Mouse (Mus musculus): Measurements from ENCODE around the gene P2rx6. TPM values are rescaled to one million over a fixed set of nuclear protein-coding genes. Genes with fewer than 3 reads are reported as not detected.

Gene P2rx6
- 3.0 and 3.2 TPM in 2 replicates for polyA plus RNA-seq (2015; fragmentation: Nextera tagmentation; extraction: Ambion mirVana)

DNA sequence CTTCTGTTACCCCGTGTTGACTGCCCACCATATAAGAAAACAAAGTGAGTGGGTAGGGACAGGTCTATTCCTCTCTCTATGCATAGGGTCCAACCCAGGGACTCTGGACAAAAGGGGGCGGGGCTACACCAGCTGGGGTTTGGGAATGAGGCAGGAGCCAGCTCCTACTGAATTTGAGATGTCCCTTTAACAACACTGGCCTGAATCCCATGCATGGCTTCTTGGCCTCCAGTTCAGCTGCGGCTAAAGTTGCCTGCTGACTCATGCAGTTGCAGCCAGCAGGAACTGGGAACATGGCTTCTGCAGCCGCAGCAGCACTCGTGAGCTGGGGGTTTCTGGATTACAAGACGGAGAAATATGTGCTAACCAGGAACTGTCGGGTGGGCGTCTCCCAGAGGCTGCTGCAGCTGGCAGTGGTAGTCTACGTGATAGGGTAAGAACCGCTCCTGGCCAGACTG lies at the start of gene P2rx6:
Gene P2rx6 (plus strand): TSS at position 135 of the 458 bp plus-strand sequence.
- 2% methylated on average over 10 of the region's 10 CpGs for WGBS
- Histone ChIP-seq H3K4me3 (ENCODE audit: low read length) (peak within 1 kb of the TSS; percentile 30), H3K9me3 (ENCODE audit: control insufficient read depth, low read length) (no peaks in the 10 kb centered on the region), H3K27me3 (replicated peaks; ENCODE audit: control insufficient read depth, insufficient read depth, low read length) (peaks cover 3% of the 10 kb centered on the region; the same call in 1 of the 2 replicates), H3K27ac (ENCODE audit: low read depth, low read length) (peak within 1 kb of the TSS; percentile 72), H3K4me2 (ENCODE audit: low read length) (peak within 1 kb of the TSS; percentile 52), H3K9ac (ENCODE audit: low read depth, low read length) (peak within 1 kb of the TSS; percentile 46), H3K36me3 (ENCODE audit: control insufficient read depth, insufficient read depth, low read length) (no peaks in the 10 kb centered on the region), H3K4me1 (ENCODE audit: control insufficient read depth, insufficient read depth, low read depth, low read length) (peaks cover 14% of the 10 kb centered on the region)
- ATAC-seq = peak; percentile 70

DNA sequence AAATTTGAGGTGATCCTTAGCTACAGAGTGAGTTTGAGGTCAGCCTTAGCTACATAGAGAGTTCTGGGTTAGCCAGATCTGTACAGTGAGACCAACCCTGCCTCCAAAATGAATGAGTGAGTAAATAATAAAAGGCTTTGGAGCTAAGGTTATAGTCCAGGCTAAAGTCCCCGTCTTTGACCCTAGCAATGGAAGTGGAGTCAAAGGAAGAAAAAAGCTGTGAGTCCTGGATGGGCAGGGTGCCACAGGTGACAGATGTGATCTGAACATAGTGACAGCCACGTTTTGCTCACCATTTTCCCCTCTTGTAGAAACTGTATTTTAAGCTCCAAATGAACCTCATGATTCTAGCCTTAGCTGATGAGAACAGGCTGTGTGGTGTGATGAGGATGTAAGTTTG lies 42.8 kb upstream of the P2rx6 start:
- 90% methylated on average over 2 of the region's 2 CpGs for WGBS
- H3K4me3 ChIP-seq (ENCODE audit: low read length) = no peak overlapping the region
- H3K4me1 ChIP-seq (ENCODE audit: control insufficient read depth, insufficient read depth, low read depth, low read length) = no peaks in the 10 kb centered on the region
- H3K9me3 ChIP-seq (ENCODE audit: control insufficient read depth, low read length) = no peaks in the 10 kb centered on the region
- no peak overlapping the region for H3K4me2 ChIP-seq (ENCODE audit: low read length)
- H3K9ac ChIP-seq (ENCODE audit: low read depth, low read length) = no peak overlapping the region
- no peaks in the 10 kb centered on the region for H3K27me3 ChIP-seq (replicated peaks; ENCODE audit: control insufficient read depth, insufficient read depth, low read length)
- H3K36me3 ChIP-seq (ENCODE audit: control insufficient read depth, insufficient read depth, low read length) = peaks cover 39% of the 10 kb centered on the region
- no peak overlapping the region for H3K27ac ChIP-seq (ENCODE audit: low read depth, low read length)
- no peak for ATAC-seq

DNA sequence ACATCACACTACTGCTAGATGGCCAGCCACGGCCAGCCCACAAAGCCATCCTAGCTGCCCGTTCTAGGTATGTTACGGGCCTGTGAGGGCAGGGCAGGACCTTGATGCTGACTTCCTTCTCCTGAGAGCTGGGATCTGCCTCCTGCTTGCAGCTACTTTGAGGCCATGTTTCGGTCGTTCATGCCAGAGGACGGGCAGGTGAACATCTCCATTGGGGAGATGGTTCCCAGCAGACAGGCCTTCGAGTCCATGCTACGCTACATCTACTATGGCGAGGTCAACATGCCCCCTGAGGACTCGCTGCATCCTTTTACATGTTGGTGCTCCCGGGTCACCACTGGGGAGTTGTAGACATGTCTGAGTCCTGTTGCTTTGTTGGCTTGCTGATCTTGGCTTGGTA lies 37.5 kb upstream of the P2rx6 start:
- Histone ChIP-seq H3K4me2 (ENCODE audit: low read length) (no peak overlapping the region), H3K4me1 (ENCODE audit: control insufficient read depth, insufficient read depth, low read depth, low read length) (no peaks in the 10 kb centered on the region), H3K9me3 (ENCODE audit: control insufficient read depth, low read length) (no peaks in the 10 kb centered on the region), H3K9ac (ENCODE audit: low read depth, low read length) (no peak overlapping the region), H3K36me3 (ENCODE audit: control insufficient read depth, insufficient read depth, low read length) (peaks cover 59% of the 10 kb centered on the region), H3K27ac (ENCODE audit: low read depth, low read length) (no peak overlapping the region), H3K27me3 (replicated peaks; ENCODE audit: control insufficient read depth, insufficient read depth, low read length) (no peaks in the 10 kb centered on the region), H3K4me3 (ENCODE audit: low read length) (no peak overlapping the region)
- 92% methylated on average over 11 of the region's 11 CpGs for WGBS
- no peak for ATAC-seq

DNA sequence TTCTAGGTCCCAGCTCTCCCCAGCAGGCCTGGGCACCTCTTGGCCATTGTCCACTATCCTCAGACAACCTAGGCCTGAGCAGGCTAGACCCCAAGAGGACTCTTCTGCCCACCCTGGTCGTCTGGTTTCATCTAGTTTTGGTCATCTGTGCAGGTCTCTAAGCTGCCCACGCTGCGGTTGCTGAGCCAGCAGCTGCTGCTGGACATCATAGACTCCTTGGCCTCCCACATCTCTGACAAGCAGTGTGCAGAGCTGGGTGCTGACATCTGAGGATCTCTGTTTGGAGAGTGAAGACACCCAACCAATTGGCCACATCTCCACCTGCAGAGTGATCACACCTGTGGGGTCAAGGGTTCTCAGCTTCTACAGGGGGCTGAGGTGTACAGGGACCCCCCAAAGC lies 36.2 kb upstream of the P2rx6 start:
- Histone ChIP-seq H3K27me3 (replicated peaks; ENCODE audit: control insufficient read depth, insufficient read depth, low read length) (no peaks in the 10 kb centered on the region), H3K4me2 (ENCODE audit: low read length) (no peak overlapping the region), H3K4me3 (ENCODE audit: low read length) (no peak overlapping the region), H3K27ac (ENCODE audit: low read depth, low read length) (no peak overlapping the region), H3K9ac (ENCODE audit: low read depth, low read length) (no peak overlapping the region), H3K9me3 (ENCODE audit: control insufficient read depth, low read length) (no peaks in the 10 kb centered on the region), H3K36me3 (ENCODE audit: control insufficient read depth, insufficient read depth, low read length) (peaks cover 50% of the 10 kb centered on the region), H3K4me1 (ENCODE audit: control insufficient read depth, insufficient read depth, low read depth, low read length) (peaks cover 7% of the 10 kb centered on the region)
- ATAC-seq = no peak
- 81% methylated on average over 3 of the region's 3 CpGs for WGBS

DNA sequence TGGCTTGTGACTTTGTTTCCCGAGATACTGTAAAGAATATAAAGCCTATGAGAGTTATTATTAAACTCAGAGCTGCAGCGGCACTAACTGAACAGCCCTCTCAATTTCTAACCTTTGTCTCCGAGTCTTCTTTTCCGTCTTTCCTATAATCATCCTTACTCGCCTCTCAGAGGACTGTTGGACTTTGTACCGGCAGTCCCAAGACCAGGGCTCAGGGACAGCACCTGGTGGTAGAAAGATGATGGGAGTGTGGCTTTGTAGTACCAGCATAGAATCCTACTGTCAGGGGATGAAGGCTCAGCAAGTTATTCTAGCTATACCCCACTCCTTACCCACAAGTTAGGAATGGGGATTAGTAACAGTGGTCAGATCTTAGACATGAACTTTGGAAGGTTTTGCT lies 35.5 kb upstream of the P2rx6 start:
- peaks cover 7% of the 10 kb centered on the region for H3K4me1 ChIP-seq (ENCODE audit: control insufficient read depth, insufficient read depth, low read depth, low read length)
- H3K9ac ChIP-seq (ENCODE audit: low read depth, low read length) = no peak overlapping the region
- no peak overlapping the region for H3K27ac ChIP-seq (ENCODE audit: low read depth, low read length)
- H3K27me3 ChIP-seq (replicated peaks; ENCODE audit: control insufficient read depth, insufficient read depth, low read length) = no peaks in the 10 kb centered on the region
- H3K36me3 ChIP-seq (ENCODE audit: control insufficient read depth, insufficient read depth, low read length) = peaks cover 46% of the 10 kb centered on the region
- H3K4me3 ChIP-seq (ENCODE audit: low read length) = no peak overlapping the region
- 95% methylated on average over 6 of the region's 6 CpGs for WGBS
- ATAC-seq = no peak
- H3K9me3 ChIP-seq (ENCODE audit: control insufficient read depth, low read length) = no peaks in the 10 kb centered on the region
- no peak overlapping the region for H3K4me2 ChIP-seq (ENCODE audit: low read length)

DNA sequence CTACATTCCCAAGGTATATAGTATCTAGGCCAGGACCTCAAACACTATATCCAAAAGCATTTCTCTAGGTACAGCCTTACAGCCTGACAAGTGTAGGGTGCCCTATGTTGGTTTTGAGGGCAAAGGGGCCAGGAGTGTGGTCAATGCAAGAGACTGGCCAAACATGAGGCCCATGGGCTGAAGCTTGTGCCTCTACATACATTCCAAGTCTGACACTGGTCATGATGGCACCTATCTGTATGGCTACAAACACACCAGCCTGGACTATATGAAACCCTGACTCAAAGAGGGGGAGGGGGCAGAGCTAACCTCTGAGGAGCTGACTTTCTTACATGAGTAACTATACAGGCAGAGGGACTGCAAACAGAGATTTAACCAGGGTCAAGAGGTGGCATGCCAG lies 34.1 kb upstream of the P2rx6 start:
- peaks cover 40% of the 10 kb centered on the region for H3K36me3 ChIP-seq (ENCODE audit: control insufficient read depth, insufficient read depth, low read length)
- no peaks in the 10 kb centered on the region for H3K27me3 ChIP-seq (replicated peaks; ENCODE audit: control insufficient read depth, insufficient read depth, low read length)
- no peak overlapping the region for H3K9ac ChIP-seq (ENCODE audit: low read depth, low read length)
- no peak overlapping the region for H3K4me2 ChIP-seq (ENCODE audit: low read length)
- no peak overlapping the region for H3K4me3 ChIP-seq (ENCODE audit: low read length)
- H3K27ac ChIP-seq (ENCODE audit: low read depth, low read length) = no peak overlapping the region
- no peaks in the 10 kb centered on the region for H3K9me3 ChIP-seq (ENCODE audit: control insufficient read depth, low read length)
- H3K4me1 ChIP-seq (ENCODE audit: control insufficient read depth, insufficient read depth, low read depth, low read length) = peaks cover 15% of the 10 kb centered on the region
- no peak for ATAC-seq

DNA sequence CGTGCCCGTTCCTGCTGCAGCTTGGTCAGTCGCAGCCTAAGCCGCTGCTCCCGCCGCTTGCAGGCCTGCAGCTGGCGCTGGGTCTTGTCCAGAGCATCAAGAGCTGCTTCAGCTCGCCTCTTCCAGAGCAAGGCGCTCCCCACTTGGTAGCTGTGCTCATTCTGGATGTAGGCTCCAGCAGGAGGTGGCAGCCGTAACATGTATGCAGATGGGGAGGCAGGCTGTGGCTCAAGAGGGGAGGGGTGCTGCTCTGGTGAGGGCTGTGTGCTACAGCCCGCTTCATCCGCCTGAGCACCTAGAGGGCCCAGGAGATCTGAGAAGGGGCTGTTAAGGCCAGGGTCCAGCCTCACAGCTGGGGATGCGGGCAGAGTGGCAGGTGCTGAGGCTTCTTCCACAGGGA lies 33.4 kb upstream of the P2rx6 start:
- H3K27ac ChIP-seq (ENCODE audit: low read depth, low read length) = no peak overlapping the region
- H3K36me3 ChIP-seq (ENCODE audit: control insufficient read depth, insufficient read depth, low read length) = peaks cover 33% of the 10 kb centered on the region
- no peak overlapping the region for H3K9ac ChIP-seq (ENCODE audit: low read depth, low read length)
- WGBS = 83% methylated on average over 13 of the region's 13 CpGs
- no peak overlapping the region for H3K4me2 ChIP-seq (ENCODE audit: low read length)
- H3K27me3 ChIP-seq (replicated peaks; ENCODE audit: control insufficient read depth, insufficient read depth, low read length) = no peaks in the 10 kb centered on the region
- no peaks in the 10 kb centered on the region for H3K9me3 ChIP-seq (ENCODE audit: control insufficient read depth, low read length)
- H3K4me1 ChIP-seq (ENCODE audit: control insufficient read depth, insufficient read depth, low read depth, low read length) = peaks cover 15% of the 10 kb centered on the region
- H3K4me3 ChIP-seq (ENCODE audit: low read length) = no peak overlapping the region
- ATAC-seq = no peak

DNA sequence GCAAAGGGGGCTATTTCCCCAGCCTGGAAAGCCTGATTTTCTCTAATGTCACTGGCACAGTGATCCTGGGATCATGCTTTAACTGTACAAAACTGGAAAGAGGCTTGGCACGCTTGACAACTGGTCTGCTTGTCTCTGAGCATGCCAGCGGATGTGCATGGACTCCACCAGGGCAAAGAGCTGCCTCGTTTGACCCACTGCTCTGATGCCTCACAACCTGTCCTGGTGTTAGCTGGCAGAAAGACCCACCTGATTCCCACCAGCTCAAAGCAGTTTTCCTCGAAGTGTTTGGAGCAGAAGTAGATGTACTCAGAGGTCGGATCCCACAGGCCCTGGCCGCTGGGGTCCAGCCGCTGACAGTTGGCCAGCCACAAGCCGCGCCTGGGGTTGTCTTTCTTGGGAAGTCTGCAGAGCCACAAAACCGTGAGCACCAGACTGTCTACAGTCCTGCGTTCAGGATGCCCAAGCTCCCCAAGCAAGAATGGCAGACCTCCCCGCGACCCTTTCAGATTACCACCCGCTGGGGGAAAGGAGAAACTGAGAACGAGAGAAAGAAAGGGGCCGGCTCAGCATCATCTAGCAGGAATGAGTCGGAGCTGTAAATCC lies 31.6 kb upstream of the P2rx6 start:
- no peaks in the 10 kb centered on the region for H3K9me3 ChIP-seq (ENCODE audit: control insufficient read depth, low read length)
- H3K4me3 ChIP-seq (ENCODE audit: low read length) = peak overlapping the region; percentile 65
- H3K27ac ChIP-seq (ENCODE audit: low read depth, low read length) = peak overlapping the region; percentile 98
- H3K36me3 ChIP-seq (ENCODE audit: control insufficient read depth, insufficient read depth, low read length) = peaks cover 25% of the 10 kb centered on the region
- peak overlapping the region; percentile 83 for H3K9ac ChIP-seq (ENCODE audit: low read depth, low read length)
- peaks cover 15% of the 10 kb centered on the region for H3K4me1 ChIP-seq (ENCODE audit: control insufficient read depth, insufficient read depth, low read depth, low read length)
- peak overlapping the region; percentile 71 for H3K4me2 ChIP-seq (ENCODE audit: low read length)
- no peaks in the 10 kb centered on the region for H3K27me3 ChIP-seq (replicated peaks; ENCODE audit: control insufficient read depth, insufficient read depth, low read length)
- peak; percentile 1; the same call in 1 of the 2 replicates for ATAC-seq
- 19% methylated on average over 17 of the region's 17 CpGs for WGBS

DNA sequence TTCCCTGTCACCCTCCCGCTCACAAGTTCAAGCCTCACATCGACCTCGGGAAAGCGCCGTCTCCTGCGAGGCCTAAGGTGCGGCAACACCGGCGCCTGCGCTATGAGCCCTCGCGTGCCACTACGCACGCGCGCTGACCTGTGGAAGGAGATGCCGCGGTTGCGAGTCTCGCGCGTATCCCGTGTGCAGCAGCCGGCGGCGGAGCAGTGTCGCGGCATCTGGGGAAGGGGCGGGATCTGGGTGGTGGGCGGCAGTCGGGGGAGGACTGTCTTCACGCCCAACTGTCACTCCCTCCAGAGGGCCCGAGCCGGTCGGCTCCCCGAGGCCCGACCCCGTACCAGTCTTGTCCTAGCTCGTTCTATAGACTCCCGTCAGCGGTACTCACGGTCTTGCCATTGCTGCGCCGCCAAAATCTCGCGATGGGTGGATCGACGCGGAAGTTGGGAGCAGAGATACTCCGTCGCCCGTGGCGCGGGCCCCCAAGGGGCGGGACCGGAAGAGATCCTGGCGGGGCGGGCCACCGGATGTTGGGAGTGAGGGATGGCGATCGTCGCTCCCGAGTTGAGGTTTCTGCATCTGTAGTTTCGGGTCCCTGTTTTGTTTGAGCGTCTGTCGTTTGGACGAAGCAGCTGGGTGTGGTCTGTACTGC lies 30.9 kb upstream of the P2rx6 start, which contains the start of gene Thap7:
Gene Thap7 (minus strand): TSS at position 497 of the 649 bp plus-strand sequence.
- ATAC-seq = peak; percentile 98
- Histone ChIP-seq H3K4me1 (ENCODE audit: control insufficient read depth, insufficient read depth, low read depth, low read length) (peaks cover 15% of the 10 kb centered on the region), H3K36me3 (ENCODE audit: control insufficient read depth, insufficient read depth, low read length) (peaks cover 18% of the 10 kb centered on the region), H3K27me3 (replicated peaks; ENCODE audit: control insufficient read depth, insufficient read depth, low read length) (no peaks in the 10 kb centered on the region), H3K9me3 (ENCODE audit: control insufficient read depth, low read length) (no peaks in the 10 kb centered on the region), H3K9ac (ENCODE audit: low read depth, low read length) (peak within 1 kb of the TSS; percentile 83), H3K4me2 (ENCODE audit: low read length) (peak within 1 kb of the TSS; percentile 71), H3K27ac (ENCODE audit: low read depth, low read length) (peak within 1 kb of the TSS; percentile 98), H3K4me3 (ENCODE audit: low read length) (peak within 1 kb of the TSS; percentile 65)
- under 1% methylated on average over 67 of the region's 67 CpGs for WGBS
